Mouse (Mus musculus): Measurements from ENCODE around the gene Olfr1252.

Olfr1252 gene

DNA sequence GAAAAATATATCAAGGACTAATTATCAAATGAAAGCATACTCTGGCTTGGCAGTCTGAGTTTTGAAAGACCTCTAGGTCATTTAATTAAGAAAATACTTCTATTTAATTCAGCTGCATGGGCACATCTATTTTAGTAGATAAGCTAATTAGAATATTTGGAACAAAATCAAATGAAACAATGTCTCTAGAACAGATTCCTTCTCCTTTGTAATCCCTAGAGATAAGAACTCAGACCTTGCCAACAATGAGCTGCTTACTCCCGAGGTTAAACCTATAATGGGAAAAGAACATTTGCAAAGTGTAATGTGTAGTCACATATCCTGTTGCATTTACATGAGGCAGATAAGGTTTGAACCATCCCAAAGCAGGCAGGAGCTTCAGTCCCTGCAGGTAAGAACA is at the start of gene Olfr1252:
Gene Olfr1252 (minus strand): TSS at position 101 of the 400 bp plus-strand sequence.
- no peak for DNase-seq

GRCm38 (mm10) chr2:89756990-89757389 is 32.2 kb upstream of the Olfr1252 start, which contains the start of gene Olfr1253:
Gene Olfr1253 (minus strand): TSS chr2:89757090.
- DNase-seq = no peak

DNA sequence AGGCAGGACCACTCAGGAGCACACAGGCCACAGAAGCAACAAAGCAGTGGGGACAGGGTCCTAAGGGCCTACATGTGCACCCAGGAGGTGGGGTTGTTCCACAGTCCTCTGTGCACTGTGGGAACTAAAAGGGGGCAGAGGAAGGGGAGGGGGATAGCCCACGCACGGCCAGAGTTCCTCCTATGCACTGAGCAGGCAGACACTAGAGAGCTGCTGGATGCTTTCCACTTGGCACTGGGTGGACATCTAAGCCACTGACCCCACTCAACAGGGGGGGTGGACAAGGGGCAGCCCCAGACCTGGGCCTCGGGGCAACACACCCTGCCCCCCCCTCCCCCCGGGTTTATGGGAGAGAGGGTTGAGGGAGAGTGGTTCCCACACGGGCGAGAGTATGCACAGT is 32.8 kb downstream of the Olfr1252 start:
- no peak for DNase-seq

GRCm38 (mm10) chr2:89671836-89672235 is 53.0 kb downstream of the Olfr1252 start, which contains the start of gene Olfr1251:
Gene Olfr1251 (minus strand): TSS chr2:89671936.
- no peak for DNase-seq
